Mouse (Mus musculus): ENCODE measurements at regions not wholly inside any gene's neighbourhood (a gene's known extent, or its start where the extent isn't known, plus 50 kb on each side); places are given as distances from the start of the nearest gene placed in this dataset.

GRCm38 (mm10) chr8:77805657-77806056, 81.4 kb upstream of the Ednra start:
- Histone ChIP-seq H3K9ac (ENCODE audit: low read length) (no peak overlapping the region), H3K27me3 (ENCODE audit: control insufficient read depth, insufficient read depth, low read length) (no peaks in the 10 kb centered on the region), H3K4me2 (ENCODE audit: low read depth, low read length, severe bottlenecking) (no peak overlapping the region), H3K4me3 (ENCODE audit: low read depth, low read length) (no peak overlapping the region), H3K9me3 (ENCODE audit: control insufficient read depth, low read length) (no peaks in the 10 kb centered on the region), H3K27ac (ENCODE audit: low read depth, low read length) (no peak overlapping the region), H3K4me1 (replicated peaks; ENCODE audit: control insufficient read depth, insufficient read depth, low read length) (no peaks in the 10 kb centered on the region), H3K36me3 (ENCODE audit: control insufficient read depth, insufficient read depth, low read length) (no peaks in the 10 kb centered on the region)
- no peak for DNase-seq (ENCODE audit: low spot score)
- 87% methylated on average over 6 of the region's 6 CpGs for WGBS
- ATAC-seq (replicated peaks; ENCODE audit: low FRiP score): no peak

- no peaks in the 10 kb centered on the region for H3K9me3 ChIP-seq (ENCODE audit: control insufficient read depth, low read length)
- no peaks in the 10 kb centered on the region for H3K4me1 ChIP-seq (replicated peaks; ENCODE audit: control insufficient read depth, insufficient read depth, low read length)
- no peaks in the 10 kb centered on the region for H3K27me3 ChIP-seq (ENCODE audit: control insufficient read depth, insufficient read depth, low read length)
- H3K4me3 ChIP-seq (ENCODE audit: low read depth, low read length): no peak overlapping the region
- WGBS: 66% methylated on average over 12 of the region's 12 CpGs
- no peak for ATAC-seq (replicated peaks; ENCODE audit: low FRiP score)
- no peak overlapping the region for H3K27ac ChIP-seq (ENCODE audit: low read depth, low read length)
- no peaks in the 10 kb centered on the region for H3K36me3 ChIP-seq (ENCODE audit: control insufficient read depth, insufficient read depth, low read length)
- H3K9ac ChIP-seq (ENCODE audit: low read length): no peak overlapping the region
- no peak overlapping the region for H3K4me2 ChIP-seq (ENCODE audit: low read depth, low read length, severe bottlenecking)
- DNase-seq (ENCODE audit: low spot score): no peak
Observed at GRCm38 (mm10) chr8:77814796-77815647, 90.8 kb upstream of the Ednra start.

GRCm38 (mm10) chr8:77815648-77815971, 91.3 kb upstream of the Ednra start:
- 74% methylated on average over 7 of the region's 7 CpGs for WGBS
- DNase-seq (ENCODE audit: low spot score): no peak
- Histone ChIP-seq H3K36me3 (ENCODE audit: control insufficient read depth, insufficient read depth, low read length) (no peaks in the 10 kb centered on the region), H3K27ac (ENCODE audit: low read depth, low read length) (no peak overlapping the region), H3K27me3 (ENCODE audit: control insufficient read depth, insufficient read depth, low read length) (no peaks in the 10 kb centered on the region), H3K4me3 (ENCODE audit: low read depth, low read length) (no peak overlapping the region), H3K9ac (ENCODE audit: low read length) (no peak overlapping the region), H3K9me3 (ENCODE audit: control insufficient read depth, low read length) (no peaks in the 10 kb centered on the region), H3K4me2 (ENCODE audit: low read depth, low read length, severe bottlenecking) (no peak overlapping the region), H3K4me1 (replicated peaks; ENCODE audit: control insufficient read depth, insufficient read depth, low read length) (no peaks in the 10 kb centered on the region)
- no peak for ATAC-seq (replicated peaks; ENCODE audit: low FRiP score)

GRCm38 (mm10) chr8:77816217-77816616, 92.0 kb upstream of the Ednra start:
- Histone ChIP-seq H3K9ac (ENCODE audit: low read length) (no peak overlapping the region), H3K9me3 (ENCODE audit: control insufficient read depth, low read length) (no peaks in the 10 kb centered on the region), H3K27me3 (ENCODE audit: control insufficient read depth, insufficient read depth, low read length) (no peaks in the 10 kb centered on the region), H3K4me3 (ENCODE audit: low read depth, low read length) (no peak overlapping the region), H3K36me3 (ENCODE audit: control insufficient read depth, insufficient read depth, low read length) (no peaks in the 10 kb centered on the region), H3K4me2 (ENCODE audit: low read depth, low read length, severe bottlenecking) (no peak overlapping the region), H3K4me1 (replicated peaks; ENCODE audit: control insufficient read depth, insufficient read depth, low read length) (no peaks in the 10 kb centered on the region), H3K27ac (ENCODE audit: low read depth, low read length) (no peak overlapping the region)
- no peak for ATAC-seq (replicated peaks; ENCODE audit: low FRiP score)
- DNase-seq (ENCODE audit: low spot score): no peak
- WGBS: 89% methylated on average over 4 of the region's 4 CpGs

GRCm38 (mm10) chr8:77825786-77826185, 101.5 kb upstream of the Ednra start:
- no peak for ATAC-seq (replicated peaks; ENCODE audit: low FRiP score)
- Histone ChIP-seq H3K27me3 (ENCODE audit: control insufficient read depth, insufficient read depth, low read length) (no peaks in the 10 kb centered on the region), H3K36me3 (ENCODE audit: control insufficient read depth, insufficient read depth, low read length) (no peaks in the 10 kb centered on the region), H3K9ac (ENCODE audit: low read length) (no peak overlapping the region), H3K27ac (ENCODE audit: low read depth, low read length) (no peak overlapping the region), H3K4me1 (replicated peaks; ENCODE audit: control insufficient read depth, insufficient read depth, low read length) (no peaks in the 10 kb centered on the region), H3K4me2 (ENCODE audit: low read depth, low read length, severe bottlenecking) (no peak overlapping the region), H3K4me3 (ENCODE audit: low read depth, low read length) (no peak overlapping the region), H3K9me3 (ENCODE audit: control insufficient read depth, low read length) (no peaks in the 10 kb centered on the region)
- 88% methylated on average over 1 of the region's 1 CpGs for WGBS
- no peak for DNase-seq (ENCODE audit: low spot score)

GRCm38 (mm10) chr8:77826255-77826654, 102.0 kb upstream of the Ednra start:
- Histone ChIP-seq H3K9me3 (ENCODE audit: control insufficient read depth, low read length) (no peaks in the 10 kb centered on the region), H3K4me2 (ENCODE audit: low read depth, low read length, severe bottlenecking) (no peak overlapping the region), H3K9ac (ENCODE audit: low read length) (no peak overlapping the region), H3K4me1 (replicated peaks; ENCODE audit: control insufficient read depth, insufficient read depth, low read length) (no peaks in the 10 kb centered on the region), H3K27ac (ENCODE audit: low read depth, low read length) (no peak overlapping the region), H3K4me3 (ENCODE audit: low read depth, low read length) (no peak overlapping the region), H3K27me3 (ENCODE audit: control insufficient read depth, insufficient read depth, low read length) (no peaks in the 10 kb centered on the region), H3K36me3 (ENCODE audit: control insufficient read depth, insufficient read depth, low read length) (no peaks in the 10 kb centered on the region)
- ATAC-seq (replicated peaks; ENCODE audit: low FRiP score) (no peak), DNase-seq (ENCODE audit: low spot score) (no peak)
- WGBS: 70% methylated on average over 2 of the region's 2 CpGs

- WGBS: 19% methylated on average over 7 of the region's 7 CpGs
- ATAC-seq (replicated peaks; ENCODE audit: low FRiP score) (no peak), DNase-seq (ENCODE audit: low spot score) (no peak)
- H3K27me3 ChIP-seq (ENCODE audit: control insufficient read depth, insufficient read depth, low read length): no peaks in the 10 kb centered on the region
- no peaks in the 10 kb centered on the region for H3K4me1 ChIP-seq (replicated peaks; ENCODE audit: control insufficient read depth, insufficient read depth, low read length)
- no peak overlapping the region for H3K4me2 ChIP-seq (ENCODE audit: low read depth, low read length, severe bottlenecking)
- H3K9me3 ChIP-seq (ENCODE audit: control insufficient read depth, low read length): no peaks in the 10 kb centered on the region
- no peak overlapping the region for H3K4me3 ChIP-seq (ENCODE audit: low read depth, low read length)
- H3K36me3 ChIP-seq (ENCODE audit: control insufficient read depth, insufficient read depth, low read length): no peaks in the 10 kb centered on the region
- no peak overlapping the region for H3K9ac ChIP-seq (ENCODE audit: low read length)
- H3K27ac ChIP-seq (ENCODE audit: low read depth, low read length): no peak overlapping the region
Observed at GRCm38 (mm10) chr8:77828079-77828478, 103.8 kb upstream of the Ednra start.

- 56% methylated on average over 5 of the region's 5 CpGs for WGBS
- H3K27ac ChIP-seq (ENCODE audit: low read depth, low read length): no peak overlapping the region
Observed at GRCm38 (mm10) chr8:77829126-77829748, 105.0 kb upstream of the Ednra start.

GRCm38 (mm10) chr8:77829764-77830163, 105.5 kb upstream of the Ednra start:
- WGBS: 73% methylated on average over 5 of the region's 5 CpGs

More at GRCm38 (mm10) chr8:77829126-77829748, 105.0 kb upstream of the Ednra start:
- H3K9ac ChIP-seq (ENCODE audit: low read length): no peak overlapping the region
- no peaks in the 10 kb centered on the region for H3K4me1 ChIP-seq (replicated peaks; ENCODE audit: control insufficient read depth, insufficient read depth, low read length)
- H3K4me3 ChIP-seq (ENCODE audit: low read depth, low read length): no peak overlapping the region
- ATAC-seq (replicated peaks; ENCODE audit: low FRiP score) (no peak), DNase-seq (ENCODE audit: low spot score) (no peak)
- no peaks in the 10 kb centered on the region for H3K36me3 ChIP-seq (ENCODE audit: control insufficient read depth, insufficient read depth, low read length)
- no peaks in the 10 kb centered on the region for H3K9me3 ChIP-seq (ENCODE audit: control insufficient read depth, low read length)
- H3K27me3 ChIP-seq (ENCODE audit: control insufficient read depth, insufficient read depth, low read length): no peaks in the 10 kb centered on the region
- no peak overlapping the region for H3K4me2 ChIP-seq (ENCODE audit: low read depth, low read length, severe bottlenecking)

More at GRCm38 (mm10) chr8:77829764-77830163, 105.5 kb upstream of the Ednra start:
- Histone ChIP-seq H3K27ac (ENCODE audit: low read depth, low read length) (no peak overlapping the region), H3K4me1 (replicated peaks; ENCODE audit: control insufficient read depth, insufficient read depth, low read length) (no peaks in the 10 kb centered on the region), H3K4me3 (ENCODE audit: low read depth, low read length) (no peak overlapping the region), H3K27me3 (ENCODE audit: control insufficient read depth, insufficient read depth, low read length) (no peaks in the 10 kb centered on the region), H3K4me2 (ENCODE audit: low read depth, low read length, severe bottlenecking) (no peak overlapping the region), H3K36me3 (ENCODE audit: control insufficient read depth, insufficient read depth, low read length) (no peaks in the 10 kb centered on the region), H3K9ac (ENCODE audit: low read length) (no peak overlapping the region), H3K9me3 (ENCODE audit: control insufficient read depth, low read length) (no peaks in the 10 kb centered on the region)
- ATAC-seq (replicated peaks; ENCODE audit: low FRiP score) (no peak), DNase-seq (ENCODE audit: low spot score) (no peak)
